Mouse (Mus musculus) liver, embryonic 14.5 days (tissue): ENCODE results near the gene Vamp1. TPM values are rescaled to one million over a fixed set of nuclear protein-coding genes. Genes with fewer than 3 reads are reported as not detected.

Source experiments
- ATAC-seq: fragments of 200-750 bp; cut with Nextera tagmentation; 2 replicates; pipeline ENCODE4 v1.8.0; 2017; ENCODE audit warnings: moderate number of reproducible peaks, mild to moderate bottlenecking, moderate library complexity; ENCODE audit not compliant: insufficient read depth
- DNase-seq, 3 experiments: peaks; one replicate each; pipeline ENCODE4 v3.0.0-alpha.2; 2012 to 2013; ENCODE audit warnings: low read depth in 3 of 3, low spot score in 3 of 3
- H3K27ac ChIP-seq: fragments of 300-500 bp; sonication (generic); 2 replicates; pipeline ENCODE4 v1.5.1; 2014; ENCODE audit warnings: moderate library complexity, mild to moderate bottlenecking, control low read depth, inconsistent platforms
- H3K27me3 ChIP-seq: fragments of 300-500 bp; sonication (generic); 2 replicates; pipeline ENCODE4 v1.6.1; 2014; ENCODE audit warnings: mild to moderate bottlenecking, low read length, moderate library complexity; ENCODE audit not compliant: control insufficient read depth, insufficient read depth
- H3K36me3 ChIP-seq: fragments of 300-500 bp; sonication (generic); replicated peaks from 2 replicates; pipeline ENCODE4 v1.6.1; 2014; ENCODE audit warnings: low read depth; ENCODE audit not compliant: control insufficient read depth, insufficient read depth
- H3K4me1 ChIP-seq, 2 experiments: fragments of 200-500 bp in 1 of 2; fragments of 300-500 bp in 1 of 2; sonication (generic) in 1 of 2; replicated peaks; 2 replicates each; pipeline ENCODE4 v1.6.1; 2012 to 2014; ENCODE audit warnings: antibody characterized with exemption in 1 of 2, inconsistent platforms in 1 of 2, low read length in 1 of 2; ENCODE audit not compliant: control insufficient read depth in 2 of 2, insufficient read depth in 2 of 2
- H3K4me2 ChIP-seq: fragments of 300-500 bp; sonication (generic); 2 replicates; pipeline ENCODE4 v1.6.1; 2014; ENCODE audit warnings: low read depth, mild to moderate bottlenecking, control low read depth, moderate library complexity
- H3K4me3 ChIP-seq, 2 experiments: fragments of 200-500 bp in 1 of 2; fragments of 300-500 bp in 1 of 2; sonication (generic) in 1 of 2; 2 replicates each; pipeline ENCODE4 v1.5.1; 2012 to 2014; ENCODE audit warnings: low read depth in 2 of 2, low read length in 2 of 2, mild to moderate bottlenecking in 2 of 2, control low read depth in 1 of 2, inconsistent platforms in 1 of 2, moderate library complexity in 1 of 2; ENCODE audit not compliant: insufficient read depth in 1 of 2
- H3K9ac ChIP-seq: fragments of 300-500 bp; sonication (generic); replicated peaks from 2 replicates; pipeline ENCODE4 v1.6.1; 2014; ENCODE audit warnings: mild to moderate bottlenecking, control low read depth, moderate library complexity
- H3K9me3 ChIP-seq: fragments of 300-500 bp; sonication (generic); 2 replicates; pipeline ENCODE4 v1.6.1; 2016; ENCODE audit warnings: low read length, mixed read lengths; ENCODE audit not compliant: control insufficient read depth
- CTCF ChIP-seq: IDR thresholded peaks from 2 replicates; pipeline ENCODE4 v1.5.1; 2016; ENCODE audit warnings: antibody characterized with exemption, low read depth, control low read depth
- EP300 ChIP-seq: IDR thresholded peaks from 2 replicates; pipeline ENCODE4 v1.6.1; 2016; ENCODE audit warnings: antibody characterized with exemption, low read depth
- WGBS: fragments of 180-500 bp; shearing (Covaris S2); extraction: QIAGEN DNeasy Blood & Tissue Kit; methylation state at CpG from one replicate; pipeline ENCODE4 v1.1.7; 2014; ENCODE audit not compliant: insufficient replicate concordance; 5-methylcytosine and 5-hydroxymethylcytosine counted together
- polyA plus RNA-seq, 2 experiments: library from polyadenylated mRNA; depleted of rRNA in 1 of 2; stranded (reverse) in 1 of 2; unstranded in 1 of 2; fragments of >200 nt; fragmentation: Nextera tagmentation in 1 of 2; extraction: Ambion mirVana in 1 of 2; gene quantifications; 2 replicates each; pipeline versions ENCODE4 v1.2.1 to v1.2.3; 2012 to 2014

Gene Vamp1
- polyA plus RNA-seq, 2 experiments: 0.94 to 3.5 TPM

GRCm38 (mm10) chr6:125217899-125218298 lies 2.5 kb downstream of the Vamp1 start:
- Histone ChIP-seq H3K9ac (no peak overlapping the region), H3K27ac (no peak overlapping the region), H3K27me3 (peaks cover 4% of the 10 kb centered on the region), H3K4me2 (no peak overlapping the region), H3K4me3 (no peak overlapping the region), H3K36me3 (no peaks in the 10 kb centered on the region), H3K9me3 (no peaks in the 10 kb centered on the region), H3K4me1 (peaks cover 0 to 1% of the 10 kb centered on the region in 2 experiments; a peak in 1 of 4 replicates)
- no peak for ATAC-seq
- 79% methylated on average over 11 of the region's 11 CpGs for WGBS
- no peak for DNase-seq
- TF ChIP-seq EP300 (no peak), CTCF (no peak)

GRCm38 (mm10) chr6:125218963-125219362 lies 3.6 kb downstream of the Vamp1 start:
- TF ChIP-seq EP300 (no peak), CTCF (peak; percentile 81)
- no peak overlapping the region for H3K27ac ChIP-seq
- H3K4me3 ChIP-seq: no peak overlapping the region
- 67% methylated on average over 4 of the region's 4 CpGs for WGBS
- peaks cover 0 to 1% of the 10 kb centered on the region in 2 experiments; a peak in 1 of 4 replicates for H3K4me1 ChIP-seq
- no peaks in the 10 kb centered on the region for H3K9me3 ChIP-seq
- DNase-seq (peak; percentile 45 to 55 (median 55)), ATAC-seq (no peak)
- H3K36me3 ChIP-seq: no peaks in the 10 kb centered on the region
- no peak overlapping the region for H3K4me2 ChIP-seq
- H3K9ac ChIP-seq: no peak overlapping the region
- H3K27me3 ChIP-seq: peaks cover under 1% of the 10 kb centered on the region; the same call in 1 of the 2 replicates

- no peaks in the 10 kb centered on the region for H3K9me3 ChIP-seq
- H3K36me3 ChIP-seq: no peaks in the 10 kb centered on the region
- H3K4me3 ChIP-seq: no peak overlapping the region
- H3K9ac ChIP-seq: no peak overlapping the region
- WGBS: 80% methylated on average over 20 of the region's 20 CpGs
- TF ChIP-seq CTCF: no peak
- no peak overlapping the region for H3K27ac ChIP-seq
- ATAC-seq (no peak), DNase-seq (no peak)
- H3K4me2 ChIP-seq: no peak overlapping the region
- no peaks in the 10 kb centered on the region for H3K27me3 ChIP-seq
- H3K4me1 ChIP-seq: 0 out of 4 replicates have a peak, but pooled peaks cover 0 to 1% of the 10 kb centered on the region in 2 experiments
Measured at GRCm38 (mm10) chr6:125221115-125221745, 5.9 kb downstream of the Vamp1 start.

- TF ChIP-seq CTCF: no peak
- no peak for TF ChIP-seq EP300
- DNase-seq: no peak
Measured at GRCm38 (mm10) chr6:125222146-125222545, 6.8 kb downstream of the Vamp1 start.

GRCm38 (mm10) chr6:125222577-125222976 lies 7.2 kb downstream of the Vamp1 start:
- Histone ChIP-seq H3K4me3 (no peak overlapping the region), H3K9ac (no peak overlapping the region), H3K9me3 (no peaks in the 10 kb centered on the region), H3K4me2 (no peak overlapping the region), H3K36me3 (no peaks in the 10 kb centered on the region), H3K4me1 (no peaks in the 10 kb centered on the region), H3K27ac (no peak overlapping the region), H3K27me3 (no peaks in the 10 kb centered on the region)
- WGBS: 64% methylated on average over 3 of the region's 3 CpGs
- TF ChIP-seq CTCF (no peak), EP300 (no peak)
- DNase-seq (no peak), ATAC-seq (no peak)

More at GRCm38 (mm10) chr6:125222146-125222545, 6.8 kb downstream of the Vamp1 start:
- no peaks in the 10 kb centered on the region for H3K9me3 ChIP-seq
- no peak overlapping the region for H3K27ac ChIP-seq
- no peaks in the 10 kb centered on the region for H3K36me3 ChIP-seq
- no peaks in the 10 kb centered on the region for H3K4me1 ChIP-seq
- no peak overlapping the region for H3K4me2 ChIP-seq
- no peak for ATAC-seq
- H3K4me3 ChIP-seq: no peak overlapping the region
- no peaks in the 10 kb centered on the region for H3K27me3 ChIP-seq
- 57% methylated on average over 2 of the region's 2 CpGs for WGBS
- no peak overlapping the region for H3K9ac ChIP-seq
